Mouse (Mus musculus): ENCODE measurements at regions not wholly inside any gene's neighbourhood (a gene's known extent, or its start where the extent isn't known, plus 50 kb on each side); places are given as distances from the start of the nearest gene placed in this dataset.

DNA sequence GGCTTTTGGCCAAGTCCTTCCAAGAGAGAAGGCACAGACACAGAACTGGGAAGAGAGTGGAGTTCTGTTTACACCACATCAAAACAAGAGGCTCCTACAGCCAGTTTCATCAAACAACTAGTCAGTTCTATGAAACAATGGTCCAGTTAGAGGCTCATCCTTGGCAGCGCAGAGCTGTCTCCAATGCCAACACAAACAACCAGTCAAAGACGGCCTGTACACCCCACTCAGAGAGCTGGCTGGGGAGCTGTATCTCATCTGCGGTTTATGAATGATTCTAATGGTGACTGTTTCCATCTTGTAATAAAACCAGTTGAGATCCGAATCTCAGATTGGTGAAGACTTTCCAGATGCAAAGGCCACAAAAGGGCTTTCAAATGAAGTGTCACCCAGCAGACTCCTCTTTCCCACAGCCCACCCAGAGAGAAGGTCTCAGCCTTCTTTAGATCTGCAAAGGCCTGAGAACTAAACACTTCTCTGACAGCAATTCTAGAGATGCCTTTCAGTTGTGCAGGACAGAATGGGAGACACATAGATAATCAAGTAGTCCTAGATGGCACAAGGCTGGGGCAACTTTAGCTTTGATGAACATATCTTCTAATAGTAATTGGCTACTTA, 343.1 kb upstream of the Rasgrp1 start:
- no peak for TF ChIP-seq POLR2A (IDR thresholded peaks at IDR 0.05; ENCODE audit: low read depth, low read length)
- TF ChIP-seq CTCF (IDR thresholded peaks at IDR 0.05; ENCODE audit: extremely low read depth, insufficient read length, insufficient replicate concordance, low read depth, low read length): no peak

All from small intestine, adult 2 months (tissue).